In the genomic region with DNA sequence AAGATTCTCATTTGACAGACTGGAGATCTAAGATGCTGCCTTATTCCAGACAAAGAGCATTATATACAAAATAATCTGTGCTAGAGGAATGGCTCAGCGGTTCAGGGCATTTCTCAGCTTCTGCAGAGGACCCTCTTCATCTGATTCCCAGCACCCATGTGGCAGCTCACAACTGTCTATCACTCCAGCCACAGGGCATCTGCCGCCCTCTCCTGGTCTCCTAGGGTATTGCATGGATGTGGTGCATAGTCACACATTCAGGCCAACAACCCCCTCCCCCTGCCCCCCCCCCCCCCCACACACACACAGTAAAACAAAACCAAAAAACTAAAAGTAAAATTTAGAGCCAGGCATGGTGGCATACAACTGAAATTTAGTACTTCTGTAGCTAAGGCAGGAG, we compare ENCODE assay signal across 13 mouse cellular contexts.
A peak's percentile ranks its signal among the peaks of the same experiment; 100 is the strongest.
DNase-seq lines count a peak whose midpoint lies in the region; ATAC-seq and TF ChIP-seq lines count a peak whose summit lies in the region.
"Had no signal": no experiment of that assay in that cellular context is flagged by ENCODE, and none has a peak within 500 bp of the region (broad histone marks: within the 10 kb centered on the region; RNA-seq: fewer than 3 reads in every experiment).

No protein-coding gene starts in this region.

- no peak overlapping the region for H3K27ac ChIP-seq in gastrocnemius, adult 2 months
- no peak overlapping the region for H3K27ac ChIP-seq in liver, adult 2 months (replicated peaks; ENCODE audit: insufficient read depth, low read depth, low read length)
- no peak overlapping the region for H3K27ac ChIP-seq in liver, embryonic 11.5 days (ENCODE audit: low read depth, low read length)
- H3K27ac ChIP-seq: heart, embryonic 15.5 days; intestine, embryonic 15.5 days; limb, embryonic 15.5 days; midbrain, embryonic 10.5 days had no signal

- H3K27me3 ChIP-seq in liver, adult 2 months (ENCODE audit: control insufficient read depth, insufficient read depth, low read length), result no peaks in the 10 kb centered on the region
- H3K27me3 ChIP-seq in liver, embryonic 11.5 days (replicated peaks; ENCODE audit: control insufficient read depth, insufficient read depth, low read length), result no peaks in the 10 kb centered on the region
- no peaks in the 10 kb centered on the region for H3K27me3 ChIP-seq in Patski
- H3K27me3 ChIP-seq: heart, embryonic 15.5 days; intestine, embryonic 15.5 days; limb, embryonic 15.5 days had no signal

- peaks cover 22% of the 10 kb centered on the region for H3K36me3 ChIP-seq in liver, adult 2 months (ENCODE audit: control insufficient read depth, insufficient read depth, low read length)
- H3K36me3 ChIP-seq in liver, embryonic 11.5 days (ENCODE audit: control insufficient read depth, insufficient read depth, low read length), result no peaks in the 10 kb centered on the region
- H3K36me3 ChIP-seq: heart, embryonic 15.5 days; intestine, embryonic 15.5 days; midbrain, embryonic 10.5 days had no signal

- no peak overlapping the region for H3K4me3 ChIP-seq in gastrocnemius, adult 2 months
- no peak overlapping the region for H3K4me3 ChIP-seq in liver, adult 2 months (ENCODE audit: insufficient read depth, low read depth, low read length)
- H3K4me3 ChIP-seq in liver, embryonic 11.5 days (ENCODE audit: low read depth, low read length), result no peak overlapping the region
- H3K4me3 ChIP-seq: heart, embryonic 15.5 days; intestine, embryonic 15.5 days; limb, embryonic 15.5 days; midbrain, embryonic 10.5 days had no signal

- CTCF ChIA-PET in Patski (lab: Charles Lee), result no interaction called here

- no peak overlapping the region for H3K4me2 ChIP-seq in liver, embryonic 11.5 days
- H3K4me2 ChIP-seq: heart, embryonic 15.5 days; intestine, embryonic 15.5 days; limb, embryonic 15.5 days had no signal

- no peak for ATAC-seq in liver, embryonic 11.5 days (replicated peaks; ENCODE audit: low FRiP score)
- ATAC-seq in Patski, result no peak
- ATAC-seq: intestine, embryonic 15.5 days had no signal

- POLR2A ChIA-PET in Patski (lab: Charles Lee), result interaction anchor here (0.6 kb wide), 1 partner anchor 130 kb away, joined by 6 read pairs; no protein-coding TSS in a partner anchor

- H3K9me3 ChIP-seq in liver, embryonic 11.5 days (ENCODE audit: control insufficient read depth, low read length), result no peaks in the 10 kb centered on the region
- H3K9me3 ChIP-seq: heart, embryonic 15.5 days; intestine, embryonic 15.5 days; limb, embryonic 15.5 days had no signal

- in situ Hi-C loops in Patski (cut with MboI; ENCODE audit: low pct_unique_long_range_greater_than_20kb), result no loop called here

- 97% methylated on average over 2 of the region's 2 CpGs for WGBS in liver, adult 2 months
- WGBS in liver, embryonic 11.5 days, result 91% methylated on average over 2 of the region's 2 CpGs

- TF ChIP-seq POLR2A in liver, adult 2 months (IDR thresholded peaks at IDR 0.05; ENCODE audit: extremely low read depth, insufficient read depth, low read length), result no peak

- H3K4me1 ChIP-seq in liver, adult 2 months (ENCODE audit: control insufficient read depth, insufficient read depth, low read length), result no peaks in the 10 kb centered on the region
- H3K4me1 ChIP-seq in liver, embryonic 11.5 days (replicated peaks; ENCODE audit: control insufficient read depth, insufficient read depth, low read length), result no peaks in the 10 kb centered on the region
- H3K4me1 ChIP-seq: intestine, embryonic 15.5 days; limb, embryonic 15.5 days; midbrain, embryonic 10.5 days had no signal

- DNase-seq in gastrocnemius, adult 2 months, result no peak
- DNase-seq in gastrocnemius, postnatal 4 days (ENCODE audit: low spot score in 2 of 2), result no peak
- no peak for DNase-seq in liver, adult 2 months (ENCODE audit: extremely low read depth, low read depth, low spot score)
- no peak for DNase-seq in liver, embryonic 11.5 days (ENCODE audit: low spot score)
- no peak for DNase-seq in Patski (ENCODE audit: low read depth, low spot score)
- peak; percentile 56 for DNase-seq in testis, postnatal 10 days (ENCODE audit: low spot score)
- DNase-seq in right cerebral cortex, adult 2 months (ENCODE audit: low spot score in 2 of 2), result no peak
- no peak for DNase-seq in gastrocnemius, adult 18-20 months (ENCODE audit: low spot score)
- DNase-seq: layer of hippocampus, adult 9-11 months had no signal

- peak; percentile 29 for TF ChIP-seq CTCF in gastrocnemius, adult 2 months (IDR thresholded peaks at IDR 0.05)
- peak; percentile 44 for TF ChIP-seq CTCF in liver, adult 2 months (IDR thresholded peaks at IDR 0.05; ENCODE audit: low read depth, low read length)
- TF ChIP-seq CTCF in Patski (IDR thresholded peaks at IDR 0.05), result peak; percentile 31

- no peak overlapping the region for H3K9ac ChIP-seq in liver, adult 2 months (ENCODE audit: low read depth, low read length)
- no peak overlapping the region for H3K9ac ChIP-seq in liver, embryonic 11.5 days (ENCODE audit: low read depth, low read length)
- H3K9ac ChIP-seq: heart, embryonic 15.5 days; intestine, embryonic 15.5 days; limb, embryonic 15.5 days had no signal

- H3K79me2 ChIP-seq in liver, adult 2 months (ENCODE audit: control insufficient read depth, insufficient read depth, low read length), result peaks cover 7% of the 10 kb centered on the region; the same call in 1 of the 2 replicates

- intact Hi-C loops in gastrocnemius, adult 2 months (cut with DNase I), result loop anchor here (5.0 kb wide), 1 partner anchor 38 kb away; no protein-coding TSS in a partner anchor
